Mouse (Mus musculus) splenic B cell, adult 2 months (primary cell): ENCODE results near the gene Il10ra.
A peak's percentile ranks its signal among the peaks of the same experiment; 100 is the strongest.

Experiments used
- DNase-seq: peaks from one replicate; pipeline ENCODE4 v3.0.0-alpha.2; 2011; ENCODE audit warnings: low read depth, low spot score
- H3K27me3 ChIP-seq: 2 replicates; pipeline ENCODE4 v1.6.1; 2012; ENCODE audit warnings: mild to moderate bottlenecking, low read length, moderate library complexity, mixed read lengths; ENCODE audit not compliant: control insufficient read depth, poor library complexity, insufficient read depth, severe bottlenecking
- H3K36me3 ChIP-seq: 2 replicates; pipeline ENCODE4 v1.6.1; 2012; ENCODE audit warnings: mild to moderate bottlenecking, low read length, moderate library complexity, mixed read lengths; ENCODE audit not compliant: control insufficient read depth, poor library complexity, insufficient read depth, severe bottlenecking

The Il10ra gene

DNA sequence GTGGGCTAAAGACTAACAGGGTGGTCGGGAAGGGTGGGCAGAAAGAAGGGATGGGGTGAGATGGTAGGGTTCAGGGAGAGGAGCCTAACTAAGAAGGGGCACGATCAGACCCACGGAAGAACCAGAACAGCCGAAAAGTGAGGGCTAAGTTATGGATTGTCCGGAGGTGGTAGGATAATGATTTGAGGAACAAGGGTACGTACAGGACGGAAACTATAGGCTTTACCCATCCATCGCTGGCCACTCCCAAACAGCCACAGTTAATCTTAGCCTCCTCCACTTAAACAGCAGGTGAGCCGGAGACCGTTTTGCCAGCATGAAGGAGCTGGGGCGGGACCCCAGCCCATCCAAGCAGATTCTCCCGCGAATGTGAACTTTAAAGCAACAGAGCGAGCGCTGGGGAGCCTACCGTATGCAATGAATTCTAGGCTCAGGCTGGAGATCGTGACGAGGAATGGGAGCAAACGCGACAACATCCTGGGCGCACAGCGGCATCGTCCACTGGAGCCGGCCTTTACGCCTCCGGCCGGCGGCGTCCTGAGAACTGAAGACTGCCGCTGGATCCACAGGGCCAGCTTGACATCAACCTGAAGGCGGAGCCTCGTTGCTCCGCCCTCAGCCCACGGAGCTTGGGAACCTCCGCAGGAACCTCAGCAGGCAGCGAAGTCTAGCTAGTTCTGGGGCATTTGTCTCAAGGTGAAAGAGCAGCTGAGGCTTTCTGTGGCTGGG, at the start of gene Il10ra:
TSS of gene Il10ra (minus strand) at position 553 of the 729 bp plus-strand sequence.
- peak; percentile 76 for DNase-seq
- Histone ChIP-seq H3K36me3 (peaks cover 18% of the 10 kb centered on the region), H3K27me3 (no peaks in the 10 kb centered on the region)

GRCm38 (mm10) chr9:45317635-45318034, 48.7 kb upstream of the Il10ra start:
- DNase-seq = no peak

DNA sequence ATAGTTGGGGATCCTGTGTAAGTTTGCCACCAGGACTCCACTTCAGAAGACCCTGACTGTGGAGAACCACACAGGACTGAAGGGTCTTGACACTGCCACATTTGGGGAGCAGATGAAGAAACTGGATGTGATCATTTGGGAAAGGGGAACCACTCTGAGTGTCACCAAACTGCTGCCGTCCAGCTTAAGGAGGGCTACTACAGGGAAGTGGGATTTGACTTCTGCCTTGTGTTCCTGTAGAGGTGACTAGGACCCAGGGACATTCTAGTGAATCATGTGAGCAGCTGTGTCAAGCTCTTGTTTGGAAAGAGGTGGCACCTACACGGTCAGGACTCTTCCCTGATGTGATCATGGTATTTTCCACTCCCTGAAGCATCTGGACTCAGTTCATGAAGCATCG, 45.0 kb upstream of the Il10ra start:
- no peaks in the 10 kb centered on the region for H3K27me3 ChIP-seq
- no peaks in the 10 kb centered on the region for H3K36me3 ChIP-seq
- no peak for DNase-seq

More at GRCm38 (mm10) chr9:45317635-45318034, 48.7 kb upstream of the Il10ra start:
- Histone ChIP-seq H3K27me3 (no peaks in the 10 kb centered on the region), H3K36me3 (no peaks in the 10 kb centered on the region)

GRCm38 (mm10) chr9:45311858-45312257, 42.9 kb upstream of the Il10ra start:
- H3K36me3 ChIP-seq = no peaks in the 10 kb centered on the region
- H3K27me3 ChIP-seq = no peaks in the 10 kb centered on the region
- no peak for DNase-seq

DNA sequence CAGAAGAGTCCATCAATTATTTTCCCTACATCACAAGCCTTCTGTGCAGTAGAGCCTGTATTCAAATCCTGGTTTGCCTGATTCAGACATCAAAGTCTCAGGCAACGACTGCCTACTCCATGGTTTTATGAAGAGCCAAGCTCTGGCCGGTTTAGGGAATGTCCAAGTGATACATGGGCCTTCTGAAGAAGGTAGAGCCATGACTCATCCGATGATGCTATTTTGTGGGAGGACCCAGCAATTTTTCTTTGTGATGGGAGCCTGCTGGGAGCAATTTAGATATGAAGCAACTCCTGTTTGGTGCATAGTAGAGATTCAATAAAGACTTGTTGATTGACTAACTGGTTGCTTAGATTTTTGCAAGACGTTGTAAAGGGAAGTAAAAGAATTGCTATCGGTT, 39.6 kb upstream of the Il10ra start:
- no peak for DNase-seq
- no peaks in the 10 kb centered on the region for H3K27me3 ChIP-seq
- H3K36me3 ChIP-seq = no peaks in the 10 kb centered on the region

DNA sequence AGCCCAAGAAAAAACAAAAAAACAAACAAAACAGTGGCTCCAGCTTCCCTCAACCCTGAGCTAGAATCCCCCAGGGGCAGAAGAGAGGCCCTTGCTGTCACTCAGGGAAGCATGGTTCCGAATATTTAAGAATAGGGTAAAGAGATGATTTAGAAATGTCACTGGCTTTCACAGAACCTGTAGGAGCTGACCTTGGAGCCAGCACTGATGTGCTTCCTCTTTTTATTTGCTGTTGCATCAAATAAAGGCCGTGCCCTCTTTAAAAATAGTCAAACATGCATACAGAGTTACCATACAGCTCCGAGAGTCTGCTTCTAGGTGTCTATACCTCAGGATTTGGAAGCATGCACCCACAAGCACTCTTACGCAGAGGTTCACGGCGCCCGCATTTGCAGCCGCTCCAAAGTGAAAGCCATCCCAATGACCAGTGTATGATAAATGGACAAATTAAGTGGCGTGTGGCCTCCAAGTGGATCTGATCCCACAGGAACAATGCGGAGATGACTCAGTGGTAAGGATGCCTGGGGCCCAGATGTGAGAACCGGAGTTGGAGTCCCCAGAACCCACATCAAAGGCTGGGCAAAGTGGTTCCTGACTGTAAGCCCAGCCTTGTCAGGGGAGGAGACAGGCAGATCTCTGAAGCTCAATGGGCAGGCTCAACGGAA, 37.9 kb upstream of the Il10ra start:
- H3K27me3 ChIP-seq = no peaks in the 10 kb centered on the region
- H3K36me3 ChIP-seq = no peaks in the 10 kb centered on the region
- DNase-seq = no peak

GRCm38 (mm10) chr9:45301771-45302170, 32.8 kb upstream of the Il10ra start:
- no peaks in the 10 kb centered on the region for H3K36me3 ChIP-seq
- no peaks in the 10 kb centered on the region for H3K27me3 ChIP-seq
- no peak for DNase-seq

DNA sequence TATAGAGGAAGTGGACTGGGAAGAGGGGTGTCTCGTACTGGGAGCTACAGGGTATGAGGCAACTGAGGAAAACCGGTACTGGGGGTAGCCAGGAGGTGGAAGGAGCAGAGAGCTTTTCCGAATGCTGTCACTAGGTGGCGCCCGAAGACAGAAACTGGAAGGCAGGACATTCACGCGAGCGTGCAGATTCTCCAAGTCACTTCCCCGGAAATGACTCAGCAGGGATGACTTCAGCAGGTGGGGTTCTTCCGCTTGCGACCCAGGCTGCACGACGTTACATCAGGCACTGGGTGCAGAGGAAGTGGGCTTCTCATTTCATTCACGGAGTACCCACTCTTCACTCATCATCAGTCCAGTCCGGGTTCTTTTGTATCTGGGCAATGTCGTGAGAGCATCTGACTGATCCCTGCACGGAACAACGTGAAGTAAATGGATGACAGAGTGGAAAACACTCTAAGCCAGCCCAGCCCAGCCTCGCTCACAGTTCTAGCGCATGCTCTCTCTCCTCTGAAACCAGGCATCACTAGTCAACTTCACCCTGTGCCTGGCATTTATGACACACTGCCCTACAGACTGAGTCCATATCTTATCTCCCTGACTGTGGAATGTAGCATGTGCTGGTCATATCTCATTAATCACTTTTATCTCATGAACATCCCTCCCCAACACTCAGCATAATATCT, 31.6 kb upstream of the Il10ra start:
- DNase-seq = peak; percentile 94

GRCm38 (mm10) chr9:45299231-45300006, 30.5 kb upstream of the Il10ra start:
- Histone ChIP-seq H3K27me3 (no peaks in the 10 kb centered on the region), H3K36me3 (no peaks in the 10 kb centered on the region)
- DNase-seq = peak; percentile 90

More for the DNA sequence above, 31.6 kb upstream of the Il10ra start:
- H3K27me3 ChIP-seq = no peaks in the 10 kb centered on the region
- no peaks in the 10 kb centered on the region for H3K36me3 ChIP-seq

- peak; percentile 86 for DNase-seq
- no peaks in the 10 kb centered on the region for H3K36me3 ChIP-seq
- H3K27me3 ChIP-seq = no peaks in the 10 kb centered on the region
Measured at GRCm38 (mm10) chr9:45294210-45295011, 25.5 kb upstream of the Il10ra start.

GRCm38 (mm10) chr9:45291481-45292168, 22.7 kb upstream of the Il10ra start:
- H3K27me3 ChIP-seq = no peaks in the 10 kb centered on the region
- DNase-seq = peak; percentile 59
- H3K36me3 ChIP-seq = no peaks in the 10 kb centered on the region

- DNase-seq = no peak
- Histone ChIP-seq H3K27me3 (no peaks in the 10 kb centered on the region), H3K36me3 (no peaks in the 10 kb centered on the region)
Measured at GRCm38 (mm10) chr9:45282466-45282865, 13.5 kb upstream of the Il10ra start.

DNA sequence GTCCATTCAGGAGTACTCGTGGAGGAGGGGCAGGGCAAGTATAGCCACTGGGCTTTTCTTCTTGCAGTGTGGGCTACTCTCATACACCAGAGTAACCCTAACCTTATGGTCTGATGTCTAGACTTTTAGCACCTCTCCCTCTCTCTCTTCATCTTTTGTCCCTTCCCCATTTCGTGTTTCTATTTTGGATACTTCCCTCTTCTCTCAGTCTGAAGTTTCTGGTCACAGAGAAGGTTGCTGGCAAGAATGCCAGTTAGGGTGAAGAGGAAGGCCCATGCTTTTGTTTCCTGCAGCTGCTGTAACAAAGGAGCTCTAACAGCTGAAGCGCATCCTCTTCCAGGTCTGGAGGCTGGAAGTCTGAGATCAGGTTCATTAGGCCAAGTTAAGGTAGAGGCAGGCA, 11.9 kb upstream of the Il10ra start:
- DNase-seq = peak; percentile 45
- no peaks in the 10 kb centered on the region for H3K27me3 ChIP-seq

More for the DNA sequence above, 11.9 kb upstream of the Il10ra start:
- no peaks in the 10 kb centered on the region for H3K36me3 ChIP-seq
